Mouse (Mus musculus) Patski (cell line): ENCODE measurements at regions not wholly inside any gene's neighbourhood (a gene's known extent, or its start where the extent isn't known, plus 50 kb on each side); places are given as distances from the start of the nearest gene placed in this dataset.

ENCODE experiments used
- ATAC-seq: fragments of 100-300 bp; one replicate; pipeline ENCODE4 v1.8.0; 2021
- CTCF ChIA-PET: fragments of 350-600 bp; sonication (Branson Sonifier 250); formaldehyde crosslinking; loops from one replicate; lab custom pipeline; 2022; ENCODE audit warnings: inconsistent platforms; lab: Charles Lee
- POLR2A ChIA-PET: fragments of 350-600 bp; sonication (Branson Sonifier 250); formaldehyde crosslinking; loops from one replicate; lab custom pipeline; 2022; ENCODE audit warnings: antibody characterized with exemption, inconsistent platforms; lab: Charles Lee
- DNase-seq: peaks from one replicate; pipeline ENCODE4 v3.0.0-alpha.2; 2011; ENCODE audit warnings: low read depth, low spot score
- H3K27me3 ChIP-seq: fragments of 371-371 bp; one replicate; pipeline ENCODE4 v1.5.1; 2021
- CTCF ChIP-seq: fragments of 100-300 bp; IDR thresholded peaks from one replicate; pipeline ENCODE4 v1.5.1; 2021
- in situ Hi-C: fragments of 300-500 bp; cut with MboI; formaldehyde crosslinking; loops from 3 replicates; pipeline ENCODE4 v1.11.1; 2018; ENCODE audit warnings: low pct_unique_long_range_greater_than_20kb, mixed read lengths

- ChIA-PET CTCF (interaction anchor here (1.1 to 1.9 kb wide), 2 partner anchors 9 to 121 kb away, joined by 3 to 6 read pairs; no protein-coding TSS in a partner anchor), POLR2A (interaction anchor here (1.0 kb wide), 1 partner anchor 103 kb away, joined by 3 read pairs; no protein-coding TSS in a partner anchor)
- in situ Hi-C loops, result loop anchor here (10.0 kb wide), 2 partner anchors 136 to 316 kb away; no protein-coding TSS in a partner anchor
- DNase-seq (no peak), ATAC-seq (no peak)
- no peak for TF ChIP-seq CTCF
- no peaks in the 10 kb centered on the region for H3K27me3 ChIP-seq
Observed at GRCm38 (mm10) chr2:131410906-131411520, 58.3 kb upstream of the Rnf24 start.

DNA sequence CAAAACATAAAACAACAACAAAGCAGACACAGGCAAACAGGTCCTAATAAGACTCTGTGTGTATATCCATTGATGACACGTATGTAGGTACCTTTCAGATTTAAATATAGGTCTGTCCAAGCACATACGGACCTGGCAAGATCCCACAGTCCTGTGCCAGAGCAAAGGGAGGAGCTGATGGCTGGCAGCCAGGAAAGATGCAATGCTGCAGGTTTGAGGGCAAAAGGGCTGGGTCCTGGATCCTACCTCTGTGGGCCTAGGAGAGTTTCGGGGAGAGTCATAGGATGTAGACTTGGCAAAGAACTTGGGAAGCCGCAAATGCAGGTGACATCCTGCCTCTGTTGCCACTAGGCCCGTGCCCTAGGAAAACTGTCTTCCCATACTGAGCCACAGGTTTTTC is 54.6 kb upstream of the Rnf24 start:
- ATAC-seq, result no peak
- no peaks in the 10 kb centered on the region for H3K27me3 ChIP-seq
- DNase-seq, result no peak
- ChIA-PET POLR2A (no interaction called here), CTCF (interaction anchor here (1.6 kb wide), 1 partner anchor 103 kb away, joined by 3 read pairs; no protein-coding TSS in a partner anchor)
- in situ Hi-C loops, result no loop called here
- no peak for TF ChIP-seq CTCF

DNA sequence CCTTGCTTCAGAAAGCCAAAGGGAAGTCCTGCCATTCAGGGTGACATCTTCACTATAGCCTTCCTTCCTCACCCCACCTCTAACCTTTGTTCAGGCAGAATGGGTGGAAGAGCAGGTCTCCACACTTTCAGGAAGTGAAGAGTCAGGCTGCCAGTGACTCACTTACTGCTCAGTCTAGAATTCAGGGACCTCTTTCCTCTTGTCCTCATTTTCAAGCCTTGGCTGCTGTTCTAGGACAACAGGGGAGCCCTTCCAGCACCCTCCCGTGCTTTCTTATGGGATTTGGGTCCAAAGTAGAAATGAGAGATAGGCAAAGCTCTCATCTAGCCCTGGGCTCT is 51.5 kb upstream of the Rnf24 start:
- H3K27me3 ChIP-seq, result no peaks in the 10 kb centered on the region
- no peak for TF ChIP-seq CTCF
- in situ Hi-C loops, result loop anchor here (5.0 kb wide), 1 partner anchor 42 kb away; no protein-coding TSS in a partner anchor
- ChIA-PET CTCF (interaction anchor here (1.1 to 2.0 kb wide), 2 partner anchors 12 to 126 kb away, joined by 3 to 8 read pairs; no protein-coding TSS in a partner anchor), POLR2A (no interaction called here)
- ATAC-seq, result no peak
- no peak for DNase-seq

DNA sequence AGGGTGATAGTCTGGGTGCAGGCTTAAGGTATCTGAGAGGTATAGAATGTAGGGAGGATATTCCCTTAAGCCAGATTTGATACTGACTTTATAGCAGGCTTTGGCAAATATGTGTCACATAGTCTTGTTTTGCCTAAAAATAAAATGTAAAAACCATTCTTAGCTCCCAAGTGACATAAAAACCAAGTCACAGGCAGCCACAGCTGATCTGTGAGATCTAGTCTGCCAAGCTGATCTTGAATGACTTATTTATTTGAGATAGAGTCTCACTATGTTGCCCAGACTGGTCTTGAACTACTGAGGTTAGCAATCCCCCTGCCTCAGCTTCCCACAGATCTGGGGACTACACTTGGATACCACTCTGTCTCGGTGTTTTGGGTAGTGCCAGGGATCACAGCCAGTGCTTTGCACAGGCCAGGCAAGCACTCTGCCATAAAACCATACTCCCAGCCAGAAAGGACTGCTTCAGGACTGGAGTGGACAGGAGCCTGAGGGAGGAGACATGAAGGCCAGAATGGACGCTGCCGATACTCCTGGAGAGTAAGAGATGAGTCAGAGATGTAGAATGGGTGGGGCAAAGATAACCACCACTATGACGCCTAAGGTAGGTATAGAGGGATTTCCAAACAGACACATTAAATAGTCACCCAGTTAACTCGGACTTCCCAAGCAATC is 51.0 kb upstream of the Rnf24 start:
- DNase-seq (no peak), ATAC-seq (no peak)
- in situ Hi-C loops, result loop anchor here (5.0 kb wide), 1 partner anchor 41 kb away; no protein-coding TSS in a partner anchor
- CTCF ChIA-PET, result interaction anchor here (1.0 to 2.6 kb wide), 2 partner anchors 10 to 12 kb away, joined by 3 to 11 read pairs; no protein-coding TSS in a partner anchor
- TF ChIP-seq CTCF, result no peak
- no peaks in the 10 kb centered on the region for H3K27me3 ChIP-seq
- POLR2A ChIA-PET, result no interaction called here
